Mouse (Mus musculus): ENCODE results near the gene Fam217a.
"Not testable (repeated sequence)": the region's sequence is repeated elsewhere in the genome, so short reads cannot be mapped to it uniquely, and the experiment has no call there.

Fam217a gene

GRCm38 (mm10) chr13:34873801-34874681 lies 50.1 kb downstream of the Fam217a start:
- DNase-seq: peak; percentile 96

GRCm38 (mm10) chr13:34864420-34865169 lies 59.5 kb downstream of the Fam217a start:
- peak; percentile 17 for DNase-seq

GRCm38 (mm10) chr13:34861166-34861565 lies 62.9 kb downstream of the Fam217a start:
- not testable (repeated sequence) for DNase-seq

Measured in cerebellum, adult 11-12 months (tissue).